Mouse (Mus musculus) kidney, postnatal 14 days (tissue): ENCODE data around the gene Tmem156.

Source experiments
- DNase-seq: peaks from one replicate; pipeline ENCODE4 v3.0.0; 2022; ENCODE audit warnings: mixed read lengths

The Tmem156 gene

GRCm38 (mm10) chr5:65096805-65097204, 4.9 kb upstream of the Tmem156 start:
- DNase-seq, result no peak

- DNase-seq, result no peak
Observed at GRCm38 (mm10) chr5:65096082-65096481, 4.2 kb upstream of the Tmem156 start.

- no peak for DNase-seq
Observed at GRCm38 (mm10) chr5:65094902-65095545, 3.1 kb upstream of the Tmem156 start.

GRCm38 (mm10) chr5:65093769-65094168, 1.8 kb upstream of the Tmem156 start:
- no peak for DNase-seq

- no peak for DNase-seq
Observed at GRCm38 (mm10) chr5:65091184-65091858, 611 bp downstream of the Tmem156 start.

GRCm38 (mm10) chr5:65089707-65090106, 2.2 kb downstream of the Tmem156 start:
- no peak for DNase-seq

GRCm38 (mm10) chr5:65086522-65086921, 5.4 kb downstream of the Tmem156 start:
- DNase-seq, result peak; percentile 76

- DNase-seq, result no peak
Observed at GRCm38 (mm10) chr5:65081836-65082235, 10.1 kb downstream of the Tmem156 start.

GRCm38 (mm10) chr5:65079881-65080280, 12.1 kb downstream of the Tmem156 start:
- peak; percentile 27 for DNase-seq

- DNase-seq, result no peak
Observed at GRCm38 (mm10) chr5:65078081-65078480, 13.9 kb downstream of the Tmem156 start.

GRCm38 (mm10) chr5:65076748-65077147, 15.2 kb downstream of the Tmem156 start:
- DNase-seq, result no peak

- DNase-seq, result no peak
Observed at GRCm38 (mm10) chr5:65076087-65076486, 15.8 kb downstream of the Tmem156 start.

GRCm38 (mm10) chr5:65074693-65075092, 17.2 kb downstream of the Tmem156 start:
- peak; percentile 17 for DNase-seq

GRCm38 (mm10) chr5:65073247-65073646, 18.7 kb downstream of the Tmem156 start:
- no peak for DNase-seq

- DNase-seq, result no peak
Observed at GRCm38 (mm10) chr5:65071689-65072118, 20.2 kb downstream of the Tmem156 start.

GRCm38 (mm10) chr5:65069872-65070271, 22.1 kb downstream of the Tmem156 start:
- DNase-seq, result no peak

GRCm38 (mm10) chr5:65068166-65068565, 23.8 kb downstream of the Tmem156 start:
- DNase-seq, result no peak

GRCm38 (mm10) chr5:65063266-65063665, 28.7 kb downstream of the Tmem156 start:
- no peak for DNase-seq

- no peak for DNase-seq
Observed at GRCm38 (mm10) chr5:65062236-65062635, 29.7 kb downstream of the Tmem156 start.

- DNase-seq, result no peak
Observed at GRCm38 (mm10) chr5:65059806-65060205, 32.1 kb downstream of the Tmem156 start.

GRCm38 (mm10) chr5:65057596-65057995, 34.3 kb downstream of the Tmem156 start:
- DNase-seq, result no peak

GRCm38 (mm10) chr5:65051513-65051912, 40.4 kb downstream of the Tmem156 start:
- no peak for DNase-seq

- no peak for DNase-seq
Observed at GRCm38 (mm10) chr5:65049880-65050279, 42.1 kb downstream of the Tmem156 start.

- no peak for DNase-seq
Observed at GRCm38 (mm10) chr5:65047285-65047855, 44.6 kb downstream of the Tmem156 start.
